Mouse (Mus musculus) midbrain, embryonic 13.5 days (tissue): ENCODE results near the gene B4galnt3. TPM values are rescaled to one million over a fixed set of nuclear protein-coding genes. Genes with fewer than 3 reads are reported as not detected.

Experiments
- ATAC-seq: fragments of 200-750 bp; cut with Nextera tagmentation; 2 replicates; pipeline ENCODE4 v1.8.0; 2017; ENCODE audit warnings: mild to moderate bottlenecking, moderate TSS enrichment, moderate library complexity
- H3K27ac ChIP-seq: fragments of 300-500 bp; sonication (generic); 2 replicates; pipeline ENCODE4 v1.5.1; 2015; ENCODE audit warnings: inconsistent platforms, mild to moderate bottlenecking, moderate library complexity
- H3K27me3 ChIP-seq: fragments of 300-500 bp; sonication (generic); 2 replicates; pipeline ENCODE4 v1.6.1; 2015; ENCODE audit warnings: mild to moderate bottlenecking, inconsistent platforms
- H3K36me3 ChIP-seq: fragments of 300-500 bp; sonication (generic); 2 replicates; pipeline ENCODE4 v1.6.1; 2015; ENCODE audit warnings: mild to moderate bottlenecking, inconsistent platforms
- H3K4me1 ChIP-seq: fragments of 300-500 bp; sonication (generic); replicated peaks from 2 replicates; pipeline ENCODE4 v1.6.1; 2015; ENCODE audit warnings: inconsistent platforms
- H3K4me2 ChIP-seq: fragments of 300-500 bp; sonication (generic); replicated peaks from 2 replicates; pipeline ENCODE4 v1.6.1; 2015; ENCODE audit warnings: moderate library complexity, mild to moderate bottlenecking, inconsistent platforms
- H3K4me3 ChIP-seq: fragments of 300-500 bp; sonication (generic); replicated peaks from 2 replicates; pipeline ENCODE4 v1.5.1; 2015; ENCODE audit warnings: mild to moderate bottlenecking, inconsistent platforms
- H3K9ac ChIP-seq: fragments of 300-500 bp; sonication (generic); replicated peaks from 2 replicates; pipeline ENCODE4 v1.6.1; 2015; ENCODE audit warnings: mild to moderate bottlenecking, inconsistent platforms
- H3K9me3 ChIP-seq: fragments of 300-500 bp; sonication (generic); 2 replicates; pipeline ENCODE4 v1.6.1; 2016; ENCODE audit warnings: mild to moderate bottlenecking, inconsistent platforms
- WGBS: fragments of 180-500 bp; shearing (Covaris S2); methylation state at CpG from one replicate; pipeline ENCODE4 v1.1.7; 2015; 5-methylcytosine and 5-hydroxymethylcytosine counted together
- polyA plus RNA-seq: library from polyadenylated mRNA; unstranded; fragments of >200 nt; fragmentation: Nextera tagmentation; extraction: Ambion mirVana; gene quantifications from 2 replicates; pipeline ENCODE4 v1.2.1, GENCODE M21; 2015

Gene B4galnt3
- polyA plus RNA-seq, 1 experiment from 2014 or later, result 0.09 TPM

GRCm38 (mm10) chr6:120154526-120155309 lies 139.6 kb downstream of the B4galnt3 start:
- no peak for ATAC-seq
- Histone ChIP-seq H3K27ac (no peak overlapping the region), H3K9ac (no peak overlapping the region), H3K4me3 (no peak overlapping the region), H3K4me1 (peaks cover 16% of the 10 kb centered on the region), H3K4me2 (no peak overlapping the region), H3K27me3 (no peaks in the 10 kb centered on the region), H3K9me3 (no peaks in the 10 kb centered on the region), H3K36me3 (no peaks in the 10 kb centered on the region)
- 57% methylated on average over 5 of the region's 5 CpGs for WGBS

Other genes starting within 250 kb of the B4galnt3 start
- not detected in 2 replicates for gene Ninj2, start 201.2 kb downstream of the B4galnt3 start, polyA plus RNA-seq
- not detected in 2 replicates for gene D330020A13Rik, start 195 bp downstream of the B4galnt3 start, polyA plus RNA-seq
- 54.0 and 58.4 TPM in 2 replicates for gene Kdm5a, start 69.6 kb upstream of the B4galnt3 start, polyA plus RNA-seq
- gene Ccdc77, start 69.8 kb upstream of the B4galnt3 start, polyA plus RNA-seq, result 16.0 and 16.9 TPM in 2 replicates
- 2.9 and 4.4 TPM in 2 replicates for gene Il17ra, start 168.7 kb upstream of the B4galnt3 start, polyA plus RNA-seq
- 2.6 and 3.0 TPM in 2 replicates for gene Tmem121b, start 199.2 kb upstream of the B4galnt3 start, polyA plus RNA-seq
- gene Hdhd5, start 236.8 kb upstream of the B4galnt3 start, polyA plus RNA-seq, result 14.5 and 15.3 TPM in 2 replicates